In the genomic region with DNA sequence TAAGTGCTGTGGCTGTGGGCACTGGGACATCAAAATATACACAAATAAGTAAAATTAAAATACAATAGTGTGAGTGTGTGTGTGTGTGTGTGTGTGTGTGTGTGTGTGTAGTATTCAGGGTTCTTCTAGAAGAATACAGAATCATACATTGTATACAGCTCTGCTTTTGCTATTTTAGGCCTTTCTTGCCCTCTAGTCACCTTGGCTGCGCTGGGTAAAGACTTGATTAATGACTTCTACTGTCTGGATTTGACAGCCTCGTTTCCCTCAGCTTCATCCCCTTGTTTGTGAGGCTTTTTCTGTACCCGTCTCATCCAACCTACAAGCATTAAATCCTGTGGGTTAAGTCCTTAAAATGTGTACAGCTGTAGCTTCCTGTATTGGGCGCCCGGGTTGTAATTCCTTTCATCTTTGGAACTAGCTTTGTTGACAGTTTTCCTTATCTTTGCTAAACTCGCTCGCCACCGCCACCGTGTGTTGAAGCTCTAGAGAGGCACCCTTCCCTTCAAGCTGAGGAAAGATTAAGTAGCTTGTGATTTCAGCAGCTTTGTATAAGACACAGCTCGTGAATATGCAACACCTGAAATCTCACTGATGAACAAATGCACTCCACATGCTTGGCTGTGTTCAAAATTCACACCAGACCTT, we compare ENCODE assay signal across 9 mouse cellular contexts. TPM values are rescaled to one million over a fixed set of nuclear protein-coding genes. Genes with fewer than 3 reads are reported as not detected.
DNase-seq lines count a peak whose midpoint lies in the region; ATAC-seq and TF ChIP-seq lines count a peak whose summit lies in the region.
"Had no signal": no experiment of that assay in that cellular context is flagged by ENCODE, and none has a peak within 500 bp of the region (broad histone marks: within the 10 kb centered on the region; RNA-seq: fewer than 3 reads in every experiment).

No protein-coding gene starts in this region.

- H3K36me3 ChIP-seq in heart, adult 2 months (ENCODE audit: control insufficient read depth, insufficient read depth, low read length), result peaks cover 2% of the 10 kb centered on the region; the same call in 1 of the 2 replicates
- no peaks in the 10 kb centered on the region for H3K36me3 ChIP-seq in kidney, adult 2 months (ENCODE audit: control insufficient read depth, insufficient read depth, low read length)
- no peaks in the 10 kb centered on the region for H3K36me3 ChIP-seq in neural tube, embryonic 15.5 days
- H3K36me3 ChIP-seq: stomach, embryonic 15.5 days had no signal

- peak overlapping the region; percentile 47; the same call in 1 of the 2 replicates for H3K9ac ChIP-seq in heart, adult 2 months (ENCODE audit: low read depth, low read length)
- no peak overlapping the region for H3K9ac ChIP-seq in neural tube, embryonic 15.5 days (replicated peaks)
- H3K9ac ChIP-seq: stomach, embryonic 15.5 days had no signal

- peak; percentile 52; the same call in 1 of the 2 replicates for ATAC-seq in neural tube, embryonic 15.5 days (ENCODE audit: low FRiP score)

- no peak overlapping the region for H3K27ac ChIP-seq in heart, adult 2 months
- H3K27ac ChIP-seq in kidney, adult 2 months (ENCODE audit: insufficient read depth, low read depth, low read length), result no peak overlapping the region
- H3K27ac ChIP-seq in neural tube, embryonic 15.5 days (replicated peaks), result no peak overlapping the region
- H3K27ac ChIP-seq: stomach, embryonic 15.5 days had no signal

- no peak overlapping the region for H3K4me3 ChIP-seq in heart, adult 2 months
- H3K4me3 ChIP-seq in kidney, adult 2 months (ENCODE audit: insufficient read depth, low read depth, low read length), result no peak overlapping the region
- no peak overlapping the region for H3K4me3 ChIP-seq in neural tube, embryonic 15.5 days (replicated peaks)
- H3K4me3 ChIP-seq: stomach, embryonic 15.5 days had no signal

- peak; percentile 62 for DNase-seq in 3T3-L1 (ENCODE audit: low read depth, low spot score)
- peak; percentile 55 for DNase-seq in CD4-positive helper T cell, adult 2 months (ENCODE audit: low read depth, low spot score)
- DNase-seq in brain, adult 2 months (ENCODE audit: low read depth, low spot score), result peak; percentile 65
- peak; percentile 35 to 69 for DNase-seq in heart, adult 2 months
- DNase-seq in kidney, adult 2 months, result peak; percentile 58
- peak; percentile 47 to 56 for DNase-seq in lung, adult 18-20 months
- no peak for DNase-seq in spleen, adult 18-20 months

- no peaks in the 10 kb centered on the region for H3K4me1 ChIP-seq in heart, adult 2 months (ENCODE audit: control insufficient read depth, insufficient read depth, low read length)
- no peaks in the 10 kb centered on the region; the same call in 1 of the 2 replicates for H3K4me1 ChIP-seq in kidney, adult 2 months (ENCODE audit: control insufficient read depth, insufficient read depth, low read length)
- H3K4me1 ChIP-seq in neural tube, embryonic 15.5 days, result no peaks in the 10 kb centered on the region; the same call in 1 of the 2 replicates
- H3K4me1 ChIP-seq: stomach, embryonic 15.5 days had no signal

- no peak overlapping the region for H3K4me2 ChIP-seq in neural tube, embryonic 15.5 days
- H3K4me2 ChIP-seq: stomach, embryonic 15.5 days had no signal

- no peak for TF ChIP-seq EP300 in heart, adult 2 months (IDR thresholded peaks at IDR 0.05; ENCODE audit: insufficient read depth, low read depth, low read length)

- TF ChIP-seq CTCF in heart, adult 2 months (IDR thresholded peaks at IDR 0.05), result peak; percentile 81
- TF ChIP-seq CTCF in kidney, adult 2 months (conservative IDR thresholded peaks at IDR 0.05; ENCODE audit: insufficient read depth, insufficient read length, low read depth, low read length), result peak; percentile 78

- no peak for TF ChIP-seq POLR2A in heart, adult 2 months (IDR thresholded peaks at IDR 0.05; ENCODE audit: insufficient read depth, low read depth, low read length)
- no peak for TF ChIP-seq POLR2A in kidney, adult 2 months (IDR thresholded peaks at IDR 0.05; ENCODE audit: low read depth, low read length)

- intact Hi-C loops in heart, adult 2 months (cut with DNase I), result no loop called here

- no peaks in the 10 kb centered on the region for H3K79me2 ChIP-seq in heart, adult 2 months (replicated peaks; ENCODE audit: control insufficient read depth, insufficient read depth, low read length)

- 0 out of 2 replicates have a peak, but pooled peaks cover 4% of the 10 kb centered on the region for H3K9me3 ChIP-seq in neural tube, embryonic 15.5 days (replicated peaks)
- H3K9me3 ChIP-seq: stomach, embryonic 15.5 days had no signal

- no peaks in the 10 kb centered on the region for H3K27me3 ChIP-seq in heart, adult 2 months (ENCODE audit: control insufficient read depth, insufficient read depth, low read length)
- H3K27me3 ChIP-seq in kidney, adult 2 months (replicated peaks; ENCODE audit: control insufficient read depth, insufficient read depth, low read length), result no peaks in the 10 kb centered on the region
- no peaks in the 10 kb centered on the region for H3K27me3 ChIP-seq in neural tube, embryonic 15.5 days (replicated peaks)
- H3K27me3 ChIP-seq: stomach, embryonic 15.5 days had no signal

- WGBS in heart, adult 2 months, result 12% methylated on average over 10 of the region's 10 CpGs
- WGBS in kidney, adult 2 months, result 15% methylated on average over 10 of the region's 10 CpGs
- 31% methylated on average over 10 of the region's 10 CpGs for WGBS in neural tube, embryonic 15.5 days

RNA-seq across cellular contexts. Expression of gene Kyat3, which starts 9.6 kb away (rescaled TPM):
- 10 to 100 TPM; 28.3 to 37.7 TPM for total RNA-seq in heart, adult 2 months (2021)
- 10.9 and 22.1 TPM in 2 replicates for polyA plus RNA-seq in heart, adult 2 months (2012; rRNA removed)
- polyA plus RNA-seq in kidney, adult 2 months (2012; rRNA removed), result 61.2 and 68.2 TPM in 2 replicates
- polyA plus RNA-seq in neural tube, embryonic 15.5 days (2015; fragmentation: Nextera tagmentation; extraction: Ambion mirVana), result 5.3 and 8.6 TPM in 2 replicates

RNA-seq across cellular contexts. Expression of gene Gtf2b, which starts 54.4 kb away (rescaled TPM):
- 10 to 100 TPM; 17.9 to 19.3 TPM for total RNA-seq in heart, adult 2 months (2021)
- 13.4 and 23.4 TPM in 2 replicates for polyA plus RNA-seq in heart, adult 2 months (2012; rRNA removed)
- polyA plus RNA-seq in kidney, adult 2 months (2012; rRNA removed), result 21.0 and 27.0 TPM in 2 replicates
- polyA plus RNA-seq in neural tube, embryonic 15.5 days (2015; fragmentation: Nextera tagmentation; extraction: Ambion mirVana), result 68.9 and 69.7 TPM in 2 replicates

Comparison
In these comparisons a context has a peak if more than half of its experiments do, and no peak if none do; other contexts are left out.
1. DNase-seq: peak in 3T3-L1 (single experiment), CD4-positive helper T cell, adult 2 months (single experiment), brain, adult 2 months (single experiment), heart, adult 2 months (2 of 2), kidney, adult 2 months (single experiment) and lung, adult 18-20 months (2 of 2); none in spleen, adult 18-20 months (0 of 2).